Mouse (Mus musculus) lung, postnatal 0 days (tissue): ENCODE results near the gene Tjp3.

ENCODE experiments used
- CTCF ChIP-seq: IDR thresholded peaks from 2 replicates; pipeline ENCODE4 v1.5.1; 2016; ENCODE audit warnings: antibody characterized with exemption, mild to moderate bottlenecking
- EP300 ChIP-seq: IDR thresholded peaks from 2 replicates; pipeline ENCODE4 v1.6.1; 2016; ENCODE audit warnings: antibody characterized with exemption, mild to moderate bottlenecking, control low read depth

DNA sequence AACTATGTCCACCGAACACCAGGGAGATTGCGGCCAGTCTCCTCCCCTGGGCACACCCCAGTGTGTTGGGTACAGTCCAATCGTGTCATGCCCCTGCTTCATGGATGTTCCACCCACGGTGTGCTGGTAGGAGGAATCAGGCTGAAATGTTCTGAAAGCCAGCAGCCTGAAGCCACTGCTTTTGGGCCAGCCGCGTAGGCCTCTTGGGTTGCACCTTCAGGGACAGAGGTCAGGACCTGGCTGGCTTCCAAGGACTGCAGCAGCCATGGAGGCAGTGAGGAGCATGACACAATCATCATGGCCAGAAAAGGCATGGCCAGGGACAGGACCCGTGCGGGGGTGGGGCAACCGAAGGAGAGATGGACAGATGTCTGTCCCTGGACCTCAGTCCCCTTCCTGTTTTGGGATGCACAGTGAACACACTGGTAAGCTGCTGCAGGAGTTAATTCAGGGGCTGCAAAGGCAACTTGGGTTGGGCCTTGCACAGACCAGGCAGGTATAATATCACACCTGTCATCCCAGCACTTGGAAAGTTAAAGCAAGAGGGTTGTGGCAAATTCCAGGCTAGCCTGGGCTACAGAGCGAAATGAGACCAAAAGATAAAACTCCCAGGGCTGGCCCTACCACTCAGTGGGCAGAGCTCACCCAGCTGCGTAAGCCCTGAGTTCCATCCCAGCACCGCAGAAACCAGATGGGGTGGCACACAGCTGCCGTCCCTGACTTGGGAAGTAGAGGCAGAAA, 27.4 kb upstream of the Tjp3 start:
- TF ChIP-seq CTCF = no peak
- no peak for TF ChIP-seq EP300
